8 mouse cellular contexts compared by ENCODE assay signal in the genomic region with DNA sequence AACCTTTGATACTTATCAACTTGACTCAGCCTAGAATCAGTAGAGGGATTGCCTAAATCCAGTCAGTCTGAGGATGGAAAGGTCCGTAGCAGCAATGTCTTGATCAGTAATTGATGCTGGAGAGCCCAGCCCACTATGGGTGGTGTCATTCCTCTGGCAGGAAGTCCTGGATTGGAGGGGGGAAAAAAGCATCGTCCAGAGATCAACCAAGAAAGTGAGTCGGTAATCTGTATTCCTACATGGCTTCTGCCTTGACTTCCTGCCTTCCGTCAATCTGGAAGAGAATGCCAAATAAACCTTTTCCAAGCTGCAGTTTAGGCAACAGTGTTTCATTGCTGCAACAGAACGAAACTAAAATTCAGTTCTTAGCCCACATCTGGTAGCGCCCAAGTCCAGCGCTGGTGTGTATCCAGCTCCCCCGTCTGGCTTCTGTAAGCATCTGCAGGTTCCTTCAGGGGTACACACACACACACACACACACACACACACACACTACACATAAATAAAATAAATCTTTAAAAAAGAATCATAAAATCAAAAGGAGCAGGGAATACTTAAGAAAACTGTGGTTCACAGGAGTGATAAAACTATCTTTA. TPM values are rescaled to one million over a fixed set of nuclear protein-coding genes. Genes with fewer than 3 reads are reported as not detected.
DNase-seq lines count a peak whose midpoint lies in the region; ATAC-seq lines count a peak whose summit lies in the region.

No protein-coding gene starts in this region.

- peak overlapping the region in 1 of 2 experiments; percentile 85; a peak in 1 of 4 replicates for H3K27ac ChIP-seq in heart, embryonic 14.5 days (replicated peaks in 1 of 2; ENCODE audit: control insufficient read depth in 1 of 2, insufficient read depth in 1 of 2, low read depth in 2 of 2, low read length in 2 of 2)
- no peak overlapping the region for H3K27ac ChIP-seq in hindbrain, embryonic 11.5 days (ENCODE audit: low read depth, low read length)
- H3K27ac ChIP-seq in midbrain, embryonic 12.5 days (replicated peaks), result no peak overlapping the region

- 0 out of 4 replicates have a peak, but pooled peaks cover 2 to 10% of the 10 kb centered on the region in 2 experiments for H3K4me1 ChIP-seq in heart, embryonic 14.5 days (ENCODE audit: control insufficient read depth in 2 of 2, insufficient read depth in 2 of 2, low read length in 2 of 2)
- no peaks in the 10 kb centered on the region for H3K4me1 ChIP-seq in hindbrain, embryonic 11.5 days (replicated peaks; ENCODE audit: control insufficient read depth, insufficient read depth, low read length)
- 0 out of 2 replicates have a peak, but pooled peaks cover 3% of the 10 kb centered on the region for H3K4me1 ChIP-seq in midbrain, embryonic 12.5 days

- no peaks in the 10 kb centered on the region for H3K9me3 ChIP-seq in heart, embryonic 14.5 days (ENCODE audit: control insufficient read depth, low read length)
- H3K9me3 ChIP-seq in hindbrain, embryonic 11.5 days (ENCODE audit: control insufficient read depth, low read length), result no peaks in the 10 kb centered on the region
- H3K9me3 ChIP-seq in midbrain, embryonic 12.5 days, result no peaks in the 10 kb centered on the region

- no peaks in the 10 kb centered on the region for H3K36me3 ChIP-seq in heart, embryonic 14.5 days (ENCODE audit: control insufficient read depth, insufficient read depth, low read length)
- no peaks in the 10 kb centered on the region for H3K36me3 ChIP-seq in hindbrain, embryonic 11.5 days (ENCODE audit: control insufficient read depth, insufficient read depth, low read length)
- 0 out of 2 replicates have a peak, but pooled peaks cover 4% of the 10 kb centered on the region for H3K36me3 ChIP-seq in midbrain, embryonic 12.5 days

- WGBS in heart, embryonic 14.5 days, result 82% methylated on average over 8 of the region's 8 CpGs
- WGBS in hindbrain, embryonic 11.5 days, result 92% methylated on average over 8 of the region's 8 CpGs
- 88% methylated on average over 8 of the region's 8 CpGs for WGBS in midbrain, embryonic 12.5 days

- peak overlapping the region; percentile 87 for H3K9ac ChIP-seq in heart, embryonic 14.5 days (ENCODE audit: low read length)
- H3K9ac ChIP-seq in hindbrain, embryonic 11.5 days (ENCODE audit: low read depth, low read length), result peak overlapping the region; percentile 70
- H3K9ac ChIP-seq in midbrain, embryonic 12.5 days (replicated peaks), result no peak overlapping the region

- peak overlapping the region; percentile 91 for H3K4me2 ChIP-seq in heart, embryonic 14.5 days (ENCODE audit: low read length)
- H3K4me2 ChIP-seq in hindbrain, embryonic 11.5 days (replicated peaks; ENCODE audit: low read depth, low read length), result peak overlapping the region; percentile 89; the same call in 1 of the 2 replicates
- peak overlapping the region; percentile 80 for H3K4me2 ChIP-seq in midbrain, embryonic 12.5 days (replicated peaks)

- no peak for ATAC-seq in heart, embryonic 14.5 days (ENCODE audit: insufficient number of reproducible peaks, insufficient read depth, low FRiP score, low read depth)
- no peak for ATAC-seq in hindbrain, embryonic 11.5 days (ENCODE audit: low FRiP score)
- no peak for ATAC-seq in midbrain, embryonic 12.5 days (ENCODE audit: low FRiP score, low read depth)
- ATAC-seq in granulocyte monocyte progenitor cell, adult 5-6 weeks (replicated peaks; ENCODE audit: poor library complexity, severe bottlenecking), result no peak

- no peaks in the 10 kb centered on the region for H3K27me3 ChIP-seq in heart, embryonic 14.5 days (ENCODE audit: control insufficient read depth, insufficient read depth, low read length)
- no peaks in the 10 kb centered on the region for H3K27me3 ChIP-seq in hindbrain, embryonic 11.5 days (ENCODE audit: control insufficient read depth, insufficient read depth, low read length)
- H3K27me3 ChIP-seq in midbrain, embryonic 12.5 days, result 0 out of 2 replicates have a peak, but pooled peaks cover 3% of the 10 kb centered on the region

- peak overlapping the region; percentile 62 to 85; a peak in 3 of 4 replicates for H3K4me3 ChIP-seq in heart, embryonic 14.5 days (ENCODE audit: control insufficient read depth in 1 of 2, insufficient read depth in 1 of 2, low read depth in 1 of 2, low read length in 2 of 2)
- peak overlapping the region; percentile 77; the same call in 1 of the 2 replicates for H3K4me3 ChIP-seq in hindbrain, embryonic 11.5 days (ENCODE audit: low read depth, low read length)
- peak overlapping the region; percentile 75; the same call in 1 of the 2 replicates for H3K4me3 ChIP-seq in midbrain, embryonic 12.5 days

- no peak for DNase-seq in heart, postnatal 4 days
- peak; percentile 61 for DNase-seq in ZHBTc4 (ENCODE audit: low read depth, low spot score)
- DNase-seq in hindbrain, embryonic 11.5 days (ENCODE audit: low spot score), result no peak
- no peak for DNase-seq in thymus, postnatal 14 days
- no peak for DNase-seq in lung, adult 18-20 months

RNA-seq across cellular contexts. Expression of a gene that starts 1.0 kb away (rescaled TPM):
- polyA plus RNA-seq in heart, embryonic 14.5 days (2014; fragmentation: Nextera tagmentation; extraction: Ambion mirVana), result 9.2 and 10.3 TPM in 2 replicates
- 10 to 100 TPM; 13.2 to 13.6 TPM for total RNA-seq in heart, postnatal 4 days (2021)
- polyA plus RNA-seq in hindbrain, embryonic 11.5 days (2014; fragmentation: Nextera tagmentation; extraction: Ambion mirVana), result 11.3 and 14.7 TPM in 2 replicates
- polyA plus RNA-seq in midbrain, embryonic 12.5 days (2016; fragmentation: Nextera tagmentation; extraction: Ambion mirVana), result 12.5 and 13.6 TPM in 2 replicates
- 11.1 and 11.4 TPM in 2 replicates for total RNA-seq in granulocyte monocyte progenitor cell, adult 5-6 weeks (2014; fragmentation: Nextera tagmentation)
- 10.3 and 12.2 TPM in 2 replicates for total RNA-seq in granulocyte monocyte progenitor cell, adult 5-6 weeks (2017)

RNA-seq across cellular contexts. Expression of a gene that starts 11.8 kb away (rescaled TPM):
- 51.8 and 52.2 TPM in 2 replicates for polyA plus RNA-seq in heart, embryonic 14.5 days (2014; fragmentation: Nextera tagmentation; extraction: Ambion mirVana)
- 10 to 100 TPM; 49.4 to 52.1 TPM for total RNA-seq in heart, postnatal 4 days (2021)
- 43.2 and 49.3 TPM in 2 replicates for polyA plus RNA-seq in hindbrain, embryonic 11.5 days (2014; fragmentation: Nextera tagmentation; extraction: Ambion mirVana)
- 38.5 and 43.8 TPM in 2 replicates for polyA plus RNA-seq in midbrain, embryonic 12.5 days (2016; fragmentation: Nextera tagmentation; extraction: Ambion mirVana)
- 20.7 and 23.4 TPM in 2 replicates for total RNA-seq in granulocyte monocyte progenitor cell, adult 5-6 weeks (2014; fragmentation: Nextera tagmentation)
- total RNA-seq in granulocyte monocyte progenitor cell, adult 5-6 weeks (2017), result 31.5 and 33.9 TPM in 2 replicates
